Mouse (Mus musculus): ENCODE measurements around the gene Birc6.

The Birc6 gene

DNA sequence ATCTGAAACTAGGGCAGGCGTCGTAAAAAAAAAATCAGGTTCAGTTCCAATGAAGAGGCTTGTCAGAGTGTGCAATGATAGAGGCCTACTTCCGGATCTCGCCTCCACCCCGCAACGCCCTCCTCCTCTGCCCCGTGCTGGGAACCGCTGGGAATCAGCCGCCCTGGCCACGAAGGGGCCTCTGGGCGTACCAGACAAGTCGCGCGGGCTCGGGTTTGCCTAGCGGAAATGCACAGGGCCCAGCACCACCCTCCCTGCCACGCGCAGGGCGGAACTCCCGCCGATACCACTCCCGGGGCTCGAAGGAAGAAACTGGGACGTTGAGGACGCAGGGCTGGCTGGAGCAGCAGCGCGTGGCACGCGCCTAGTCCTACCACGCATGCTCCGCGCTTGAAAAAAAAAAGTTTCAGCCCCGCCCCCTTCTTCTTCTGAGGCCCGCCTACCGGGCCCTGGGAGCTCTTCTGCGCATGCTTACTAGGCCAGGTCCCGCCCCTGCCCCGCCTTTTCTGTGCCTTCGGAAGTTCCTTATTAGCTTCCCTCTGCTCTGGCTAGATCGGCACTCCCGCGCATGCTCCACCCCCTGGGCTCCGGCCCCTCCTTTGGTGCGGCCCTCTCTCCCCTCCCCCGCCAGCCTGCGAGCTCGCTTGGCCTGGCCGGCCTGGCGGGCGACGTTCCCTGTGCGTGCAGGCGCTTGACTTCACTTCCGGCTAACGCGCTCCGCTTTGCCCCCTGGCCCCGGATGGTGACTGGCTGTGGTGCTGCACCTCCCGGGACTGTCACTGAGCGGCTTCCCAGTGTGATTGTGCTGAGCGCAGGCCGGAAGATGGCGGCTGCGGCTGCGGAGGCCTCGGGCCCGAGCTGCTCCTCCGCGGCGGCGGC lies at the start of gene Birc6:
Birc6 (plus strand) TSS at position 567 of the 879 bp plus-strand sequence.
- peak; percentile 96 for DNase-seq (ENCODE audit: extremely low spot score, low read depth, low spot score)

DNA sequence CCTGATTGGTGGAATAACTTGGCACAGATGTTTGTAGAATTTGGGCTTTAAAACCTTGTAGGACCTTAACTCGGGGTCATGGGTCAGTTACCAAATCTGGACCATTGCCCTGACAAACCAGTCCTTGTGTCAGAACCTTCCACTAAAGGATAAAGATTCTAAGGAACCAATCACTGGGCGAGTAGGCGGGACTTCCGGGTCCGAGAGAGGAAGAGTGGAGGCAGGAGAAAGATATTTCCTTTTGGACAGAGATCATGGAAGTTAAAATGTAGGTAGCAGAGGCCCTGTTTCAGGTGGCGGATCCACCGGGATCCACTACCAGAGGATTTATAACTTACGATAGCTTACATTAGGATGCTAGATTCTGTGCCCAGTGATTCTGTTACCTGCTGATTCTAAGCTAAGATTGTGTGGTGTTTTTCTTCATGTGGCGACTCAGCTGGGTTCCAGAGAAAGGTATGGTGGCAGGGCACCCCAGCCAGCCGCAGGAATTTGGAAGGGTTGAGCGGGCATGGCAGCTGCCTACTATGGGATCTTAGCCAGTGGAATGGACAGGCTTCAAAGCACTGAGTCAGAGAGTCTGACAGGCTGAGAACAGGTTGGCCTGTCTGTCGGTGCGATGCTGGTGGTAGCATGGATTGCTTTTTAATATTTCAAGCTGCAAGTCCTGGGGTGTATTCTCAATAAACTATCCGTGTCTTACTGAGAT lies 47.6 kb upstream of the Birc6 start:
- no peak for DNase-seq (ENCODE audit: extremely low spot score, low read depth, low spot score)

DNA sequence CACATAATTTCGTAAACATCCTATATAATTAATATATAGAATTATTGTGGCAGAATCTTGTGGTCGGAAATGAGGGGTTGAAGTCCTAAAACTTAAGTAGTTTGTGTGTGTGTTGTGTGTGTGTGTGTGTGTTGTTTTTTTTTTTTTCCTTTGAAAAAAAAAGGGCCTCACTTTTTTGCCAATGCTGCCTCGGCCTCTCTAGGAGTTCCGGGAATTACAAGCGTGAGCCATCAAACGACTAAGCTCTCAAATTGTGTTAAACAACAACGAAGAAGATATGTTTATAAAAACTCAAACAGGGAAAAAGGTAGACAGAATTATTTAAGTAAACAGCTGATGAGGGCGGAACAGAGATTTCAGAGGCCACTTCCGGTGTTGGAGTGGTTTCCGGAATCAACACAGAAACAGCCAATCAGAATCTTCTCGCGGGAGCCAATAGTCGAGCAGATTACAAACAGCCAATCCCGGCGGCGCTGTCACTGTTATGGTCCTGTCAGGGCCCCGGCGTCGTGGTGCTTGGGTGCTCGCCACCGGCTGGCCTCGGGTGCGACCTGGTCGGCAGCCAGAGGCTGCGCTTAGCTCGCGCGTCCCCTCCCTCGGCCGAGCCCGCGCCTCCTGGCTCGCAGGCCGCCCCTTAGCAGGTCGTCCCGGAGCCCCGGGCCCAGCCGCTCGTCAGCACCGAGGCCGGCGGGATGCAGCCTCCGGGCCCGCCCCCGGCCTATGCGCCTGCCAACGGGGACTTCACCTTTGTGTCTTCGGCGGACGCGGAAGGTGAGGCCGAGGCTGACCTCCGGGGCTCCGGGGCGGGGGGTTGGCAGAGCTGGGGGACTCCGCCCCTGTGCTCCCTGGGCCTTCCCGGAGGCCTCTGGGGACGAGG lies 38.8 kb upstream of the Birc6 start, which contains the start of gene Yipf4:
Yipf4 (plus strand) TSS at position 470 of the 877 bp plus-strand sequence.
- DNase-seq (ENCODE audit: extremely low spot score, low read depth, low spot score) = peak; percentile 88

DNA sequence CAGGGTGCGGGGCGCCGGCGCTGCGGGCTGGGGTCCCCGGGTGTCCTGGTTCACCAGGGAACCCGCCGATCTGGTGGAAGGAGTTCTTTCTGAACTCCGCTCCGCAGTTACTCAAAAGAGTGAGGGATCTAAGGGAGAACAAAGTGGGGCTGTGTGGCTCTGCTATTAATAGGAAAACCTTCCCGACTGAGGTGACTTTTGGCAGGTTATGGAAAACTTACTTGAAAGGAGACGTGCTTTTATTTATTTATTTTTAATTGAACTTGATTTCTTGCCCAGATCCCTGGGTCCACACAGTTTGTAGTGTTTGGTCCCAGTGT lies 38.2 kb upstream of the Birc6 start:
- no peak for DNase-seq (ENCODE audit: extremely low spot score, low read depth, low spot score)

DNA sequence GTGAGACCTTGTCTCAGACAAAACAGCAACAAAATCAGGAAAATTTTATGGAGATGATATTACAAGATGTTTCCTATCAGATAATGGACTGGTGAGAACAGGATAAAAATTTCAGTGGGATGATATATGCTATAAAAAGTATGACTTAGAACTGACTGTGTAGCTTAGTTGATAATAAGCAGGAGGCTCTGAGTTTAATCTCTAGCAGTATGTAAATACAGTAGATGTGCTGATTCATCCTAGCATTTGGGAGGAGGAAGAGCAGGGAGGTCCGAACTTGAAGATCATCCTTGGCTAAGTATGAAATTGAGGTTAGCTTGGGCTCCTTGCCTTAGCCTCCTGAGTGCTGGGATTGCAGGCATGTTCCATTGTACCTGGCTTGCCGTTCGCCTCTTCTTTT lies 36.5 kb upstream of the Birc6 start:
- DNase-seq (ENCODE audit: extremely low spot score, low read depth, low spot score) = no peak

DNA sequence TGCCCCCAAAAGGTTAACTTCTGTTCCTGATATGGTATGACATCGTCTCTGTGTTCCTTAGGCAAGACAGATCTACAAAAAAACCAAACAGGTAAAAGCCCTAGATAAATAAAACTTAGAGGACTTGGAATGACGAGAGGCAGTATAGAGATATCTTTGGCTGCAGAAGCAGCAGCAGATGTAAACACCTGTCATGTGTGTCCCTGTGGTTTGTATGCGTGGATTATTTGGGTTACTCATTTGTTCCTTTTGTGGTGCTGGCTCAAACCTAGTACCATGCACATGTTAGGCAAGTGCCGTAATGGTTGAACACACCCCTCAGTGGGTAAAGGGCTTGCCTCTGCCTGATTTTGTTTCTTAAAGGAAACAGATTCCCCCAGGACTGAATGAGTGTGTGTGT lies 27.9 kb upstream of the Birc6 start:
- DNase-seq (ENCODE audit: extremely low spot score, low read depth, low spot score) = no peak

DNA sequence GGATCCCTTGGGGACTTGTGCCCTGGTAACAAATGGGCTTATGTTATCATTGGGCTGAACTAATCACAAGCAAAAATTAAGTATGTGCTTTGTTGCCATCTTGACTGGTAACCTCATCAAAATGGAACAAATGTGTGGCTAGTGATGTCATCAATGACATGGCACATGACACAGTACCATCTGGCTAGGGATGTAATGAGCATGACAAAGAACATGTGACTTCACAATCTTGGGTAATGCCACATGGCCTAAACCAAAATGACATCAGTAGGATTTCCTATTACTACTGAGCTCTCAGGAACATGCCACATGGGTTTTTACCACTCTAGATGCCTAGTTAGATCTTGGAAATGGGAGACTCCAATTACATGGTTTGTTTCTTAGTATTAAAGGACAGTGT lies 27.0 kb upstream of the Birc6 start:
- no peak for DNase-seq (ENCODE audit: extremely low spot score, low read depth, low spot score)

DNA sequence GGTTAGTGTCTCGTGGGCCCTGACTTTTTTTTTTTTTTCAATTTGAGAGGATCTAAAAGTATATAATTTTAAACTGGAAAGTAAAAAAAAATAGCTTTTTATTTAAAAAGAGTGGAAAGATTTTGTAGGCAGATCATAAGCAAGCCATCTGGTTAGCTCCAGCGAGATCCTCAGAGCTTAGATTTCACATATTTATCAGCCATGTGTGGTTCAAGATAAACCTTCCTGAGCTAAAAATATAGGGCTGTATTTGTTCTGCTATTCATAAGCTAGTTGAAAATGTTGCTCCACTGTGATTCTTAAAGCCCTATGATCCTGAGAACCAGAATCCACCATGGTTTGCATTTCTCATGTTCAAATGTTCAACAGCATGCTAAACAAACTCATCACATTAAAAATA lies 20.2 kb upstream of the Birc6 start:
- DNase-seq (ENCODE audit: extremely low spot score, low read depth, low spot score) = no peak

DNA sequence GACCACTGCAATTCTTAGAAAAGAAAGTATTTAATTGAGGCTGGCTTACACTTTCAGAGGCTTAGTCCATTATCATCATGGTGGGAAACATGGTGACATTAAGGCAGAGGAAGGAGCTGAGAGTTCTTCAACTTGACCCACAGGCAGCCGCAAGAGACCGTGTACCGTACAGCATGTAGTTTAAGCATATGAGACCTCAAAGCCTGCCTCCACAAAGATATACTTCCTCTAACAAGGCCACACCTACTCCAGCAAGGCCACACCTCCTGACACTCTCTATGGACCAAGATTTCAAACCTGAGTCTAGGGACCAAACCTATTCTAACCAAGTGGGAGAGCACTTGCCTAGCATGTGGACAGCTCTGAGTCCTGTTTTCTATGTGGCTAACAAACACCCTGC lies 19.5 kb upstream of the Birc6 start:
- no peak for DNase-seq (ENCODE audit: extremely low spot score, low read depth, low spot score)

DNA sequence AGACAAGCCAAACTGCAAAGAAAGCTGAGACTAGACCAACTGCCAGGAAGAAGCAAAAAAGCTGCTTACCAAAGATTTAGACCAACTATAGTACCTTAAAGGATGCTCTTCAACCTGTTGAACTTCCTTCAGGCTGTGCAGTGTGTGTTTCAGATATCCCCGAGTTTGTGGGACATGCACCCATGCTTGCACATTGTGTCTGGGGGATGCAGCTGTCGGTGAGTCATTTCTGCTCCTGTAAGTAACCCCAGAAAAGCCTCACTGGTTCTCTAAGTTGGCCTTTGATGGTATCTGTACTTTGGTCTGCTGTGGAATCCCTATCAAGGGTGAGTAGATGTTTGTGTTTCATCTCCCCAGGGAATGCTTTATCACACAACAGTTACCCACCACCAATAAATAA lies 15.8 kb upstream of the Birc6 start:
- no peak for DNase-seq (ENCODE audit: extremely low spot score, low read depth, low spot score)

DNA sequence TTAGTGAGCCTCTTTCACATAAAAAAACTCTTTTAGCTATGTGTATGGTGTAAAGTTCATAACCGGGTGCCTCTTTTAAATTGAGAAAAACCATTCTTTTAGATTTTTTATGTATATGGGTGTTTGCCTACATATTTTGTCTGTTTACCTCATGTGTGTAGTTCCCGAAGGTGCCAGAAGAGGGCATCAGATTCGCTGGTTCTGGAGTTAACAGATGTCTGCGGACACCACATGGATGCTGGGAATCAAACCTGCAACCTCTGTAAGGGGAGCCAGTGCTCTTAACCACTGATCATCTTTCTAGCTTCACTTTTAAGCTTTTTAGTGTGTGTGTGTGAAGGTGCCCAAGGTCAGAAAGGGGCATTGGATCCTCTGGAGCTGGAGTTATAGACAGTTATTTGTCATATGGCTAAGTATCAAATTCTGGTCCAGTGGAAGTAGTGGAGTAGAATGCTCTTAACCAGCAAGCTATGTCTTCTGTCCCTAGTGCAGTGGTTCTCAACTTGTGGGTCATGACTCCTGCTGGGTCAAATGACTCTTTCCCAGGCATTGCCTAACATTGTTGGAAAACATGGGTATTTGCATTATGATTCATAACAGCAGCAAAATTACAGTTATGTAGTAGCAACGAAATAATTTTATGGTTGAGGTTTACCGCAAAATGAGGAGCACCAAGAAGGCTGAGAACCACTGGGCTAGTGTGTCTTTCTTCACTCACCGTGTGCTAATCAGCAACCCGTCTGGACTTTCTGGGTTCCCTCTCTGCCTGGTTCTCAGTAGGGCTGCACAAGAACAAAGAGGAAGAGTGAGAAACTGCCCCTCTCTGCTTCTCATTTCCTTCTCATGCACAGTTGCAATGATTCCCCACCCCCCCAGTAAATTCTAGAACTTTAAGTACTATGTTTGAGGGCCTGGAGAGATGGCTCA lies 5.0 kb upstream of the Birc6 start:
- no peak for DNase-seq (ENCODE audit: extremely low spot score, low read depth, low spot score)

DNA sequence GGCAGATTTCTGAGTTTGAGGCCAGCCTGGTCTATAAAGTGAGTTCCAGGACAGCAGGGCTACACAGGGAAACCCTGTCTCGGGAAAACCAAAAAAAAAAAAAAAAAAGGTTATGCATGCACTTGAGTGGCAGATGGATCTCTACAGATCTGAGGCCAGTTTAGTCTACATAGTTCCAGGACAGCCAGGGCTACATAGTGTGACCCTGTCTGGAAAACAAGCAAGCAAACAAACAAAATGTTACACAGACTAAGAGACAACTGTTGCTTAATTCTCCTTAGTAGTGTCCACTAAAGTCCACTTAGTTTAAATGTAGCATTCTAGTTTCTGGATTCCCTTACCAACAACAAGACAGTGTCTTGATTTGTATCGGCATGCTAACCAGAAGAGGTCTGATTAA lies 2.0 kb upstream of the Birc6 start:
- no peak for DNase-seq (ENCODE audit: extremely low spot score, low read depth, low spot score)

DNA sequence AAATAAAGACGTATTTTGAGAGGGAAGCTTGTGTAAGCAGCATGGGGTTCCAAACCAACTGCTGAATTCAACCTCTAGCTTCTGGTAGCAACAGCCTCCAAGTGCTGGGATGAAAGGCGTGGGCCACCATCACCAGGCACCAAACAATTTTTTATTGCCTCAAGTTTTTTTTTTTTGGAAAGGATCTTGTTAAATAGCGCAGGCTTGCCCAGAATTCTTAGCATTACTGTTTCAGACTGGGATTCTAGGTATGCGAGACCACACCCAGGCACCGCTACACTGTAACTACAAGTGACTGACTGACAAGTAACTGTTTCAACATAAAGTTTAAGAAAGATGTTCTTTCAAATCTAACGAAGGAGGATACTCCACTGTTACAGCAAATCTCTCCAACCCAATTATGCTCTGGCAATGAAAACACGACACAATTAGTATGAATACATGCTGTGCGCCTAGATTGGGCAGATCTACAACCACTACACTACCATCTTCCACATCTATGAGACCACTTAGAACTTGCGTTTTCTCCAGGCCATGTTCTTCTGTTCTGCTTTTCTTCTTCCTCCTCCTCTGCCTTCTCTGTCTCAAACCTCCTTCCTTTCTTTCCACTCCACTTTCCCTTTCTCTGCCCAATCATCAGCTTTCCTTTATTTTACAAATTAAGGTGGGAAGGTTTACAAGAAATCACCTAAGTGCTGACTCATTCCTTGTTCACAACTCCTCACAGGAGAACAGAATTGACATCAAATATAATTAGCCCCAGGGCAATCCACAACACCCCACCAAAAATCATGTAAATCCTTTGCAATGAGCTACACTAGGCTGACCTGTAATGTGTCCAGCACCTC lies 1.1 kb upstream of the Birc6 start:
- DNase-seq (ENCODE audit: extremely low spot score, low read depth, low spot score) = no peak

DNA sequence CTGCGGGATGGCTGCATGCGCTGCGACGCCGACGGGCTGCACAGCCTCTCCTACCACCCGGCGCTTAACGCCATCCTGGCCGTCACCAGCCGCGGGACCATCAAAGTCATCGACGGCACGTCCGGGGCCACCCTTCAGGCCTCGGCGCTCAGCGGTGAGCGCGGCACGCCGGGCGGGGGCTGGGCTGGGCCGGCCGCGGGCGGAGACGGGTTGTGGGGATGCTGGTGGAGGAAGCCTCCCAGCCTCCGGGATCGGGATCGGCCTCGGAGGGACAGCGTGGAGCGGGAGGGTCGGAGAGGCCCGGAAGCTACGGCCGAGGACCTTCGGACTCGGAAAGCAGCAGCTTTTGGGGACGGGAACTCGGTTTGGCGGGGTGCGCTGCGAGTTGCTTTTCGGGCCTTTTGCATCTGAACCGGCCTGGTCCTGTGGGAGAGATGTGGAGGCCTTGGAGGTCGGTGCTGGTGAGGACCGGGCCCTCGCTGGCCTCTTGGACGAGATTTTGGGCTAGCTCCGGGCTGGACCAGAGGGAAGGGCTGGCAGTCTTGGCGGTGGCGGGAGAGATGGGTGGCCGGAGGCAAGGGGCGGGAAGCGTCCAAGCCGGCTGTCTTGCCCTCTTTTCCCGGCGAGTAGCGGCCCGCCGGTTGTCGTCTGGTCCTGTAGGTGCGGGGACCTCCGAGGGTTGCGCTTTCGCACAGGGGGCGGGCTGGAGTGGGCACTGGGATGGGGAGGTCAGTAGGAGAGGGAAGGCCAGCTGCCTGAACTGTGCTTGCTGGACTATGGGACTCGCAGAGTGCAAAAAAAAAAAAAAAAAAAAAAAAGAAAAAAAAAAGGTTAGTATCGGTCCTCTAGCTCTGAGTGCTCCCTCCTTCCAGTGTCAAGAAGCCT lies 795 bp downstream of the Birc6 start:
- DNase-seq (ENCODE audit: extremely low spot score, low read depth, low spot score) = no peak

DNA sequence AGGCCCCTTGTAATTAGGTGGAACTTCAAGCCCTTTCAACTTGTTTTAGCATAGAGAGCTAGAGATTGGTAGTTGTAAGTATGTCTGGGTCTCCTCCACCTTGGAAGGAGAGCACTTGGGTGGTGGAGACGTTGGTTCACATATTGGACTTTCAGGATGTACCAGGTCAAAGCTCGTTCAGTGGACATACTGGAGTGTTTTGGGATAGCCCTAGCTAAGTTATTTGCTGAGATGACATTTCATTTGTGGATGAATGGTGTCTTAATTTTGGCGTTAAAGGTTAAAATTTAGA lies 1.4 kb downstream of the Birc6 start:
- DNase-seq (ENCODE audit: extremely low spot score, low read depth, low spot score) = no peak

DNA sequence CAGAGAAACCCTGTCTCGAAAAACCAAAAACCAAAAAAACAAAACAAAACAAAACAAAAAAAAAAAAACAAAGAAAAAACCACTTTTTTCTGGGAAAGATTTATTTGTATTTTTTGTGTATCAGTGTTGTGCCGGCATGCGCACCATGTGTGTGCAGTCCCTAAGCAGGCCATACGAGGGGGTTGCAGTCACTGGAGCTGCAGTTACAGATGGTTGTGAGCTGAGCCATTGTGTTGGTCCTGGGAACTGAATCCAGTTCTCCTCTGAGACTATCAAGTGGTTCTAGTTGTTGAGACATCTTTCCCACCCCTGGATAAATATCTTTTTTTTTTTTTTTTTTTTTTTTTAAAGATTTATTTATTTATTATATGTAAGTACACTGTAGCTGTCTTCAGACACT lies 6.9 kb downstream of the Birc6 start:
- no peak for DNase-seq (ENCODE audit: extremely low spot score, low read depth, low spot score)

DNA sequence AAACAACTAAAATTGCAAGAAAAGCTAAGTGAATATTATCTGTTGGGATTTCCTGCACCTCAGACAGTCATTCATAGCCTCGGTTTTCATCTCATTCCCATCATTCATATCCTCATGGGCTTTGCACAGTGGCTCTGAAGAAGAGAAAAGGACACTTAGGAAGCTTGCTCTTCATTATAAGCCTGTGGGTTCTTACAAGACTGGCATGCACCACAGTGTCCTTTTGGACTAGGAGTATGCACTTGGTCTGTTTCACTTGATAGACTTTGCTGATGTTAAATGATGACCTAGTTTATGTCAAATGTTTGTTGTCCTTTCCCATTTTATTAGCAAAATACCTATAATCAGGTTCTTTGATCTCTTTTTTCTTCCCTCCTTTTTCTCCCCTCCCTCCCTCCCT lies 9.4 kb downstream of the Birc6 start:
- no peak for DNase-seq (ENCODE audit: extremely low spot score, low read depth, low spot score)

DNA sequence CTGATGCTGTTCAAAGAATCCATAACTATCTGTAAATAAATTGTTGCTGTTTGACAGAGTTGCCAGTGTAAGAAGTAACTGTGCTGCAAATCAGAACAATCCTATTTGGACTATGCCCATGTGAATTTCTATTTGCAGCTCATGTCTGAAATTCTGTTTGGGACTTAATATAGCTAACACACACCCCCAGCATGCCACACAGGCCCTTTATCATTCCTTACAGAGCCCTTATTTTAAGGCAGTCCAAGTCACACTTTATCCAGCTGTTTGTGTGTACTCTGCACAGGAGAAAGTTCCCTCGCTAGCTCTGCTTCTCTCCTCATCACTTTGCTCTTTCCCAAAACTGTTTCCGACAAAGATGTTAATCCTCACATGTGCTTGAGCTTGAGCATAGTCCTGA lies 15.5 kb downstream of the Birc6 start:
- DNase-seq (ENCODE audit: extremely low spot score, low read depth, low spot score) = no peak

DNA sequence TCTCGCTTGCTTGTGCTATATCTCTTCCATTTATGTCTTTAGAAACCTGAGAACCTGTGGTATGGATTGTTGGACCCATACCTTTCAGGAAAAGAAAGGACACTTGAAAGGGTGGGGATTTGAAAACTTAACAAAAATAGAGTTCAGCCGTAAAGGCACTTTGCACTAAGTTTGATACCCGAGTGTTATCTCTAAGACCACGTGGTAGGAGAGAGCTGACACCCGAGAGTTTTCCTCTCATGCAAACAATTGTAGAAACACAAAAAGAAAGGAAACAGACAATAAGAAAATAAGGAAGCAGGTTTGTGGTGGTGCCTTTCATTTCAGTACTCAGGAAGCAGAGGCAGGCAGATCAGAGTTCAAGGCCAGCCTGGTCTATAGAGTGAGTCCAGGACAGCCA lies 26.0 kb downstream of the Birc6 start:
- DNase-seq (ENCODE audit: extremely low spot score, low read depth, low spot score) = no peak
